Mouse (Mus musculus): ENCODE measurements around the gene Gm47995.

Gm47995 gene

GRCm38 (mm10) chr1:151223377-151223776 is 25.1 kb downstream of the Gm47995 start:
- no peak for TF ChIP-seq GATA4 (IDR thresholded peaks at IDR 0.05; ENCODE audit: insufficient replicate concordance, low read length)

- no peak for TF ChIP-seq GATA4 (IDR thresholded peaks at IDR 0.05; ENCODE audit: insufficient replicate concordance, low read length)
Measured at GRCm38 (mm10) chr1:151224536-151224935, 26.3 kb downstream of the Gm47995 start.

- no peak for TF ChIP-seq GATA4 (IDR thresholded peaks at IDR 0.05; ENCODE audit: insufficient replicate concordance, low read length)
Measured at GRCm38 (mm10) chr1:151227506-151227905, 29.3 kb downstream of the Gm47995 start.

- no peak for TF ChIP-seq GATA4 (IDR thresholded peaks at IDR 0.05; ENCODE audit: insufficient replicate concordance, low read length)
Measured at GRCm38 (mm10) chr1:151228320-151228989, 30.2 kb downstream of the Gm47995 start.

GRCm38 (mm10) chr1:151232346-151232745 is 34.1 kb downstream of the Gm47995 start:
- no peak for TF ChIP-seq GATA4 (IDR thresholded peaks at IDR 0.05; ENCODE audit: insufficient replicate concordance, low read length)

GRCm38 (mm10) chr1:151233756-151234155 is 35.5 kb downstream of the Gm47995 start:
- TF ChIP-seq GATA4 (IDR thresholded peaks at IDR 0.05; ENCODE audit: insufficient replicate concordance, low read length) = no peak

GRCm38 (mm10) chr1:151235574-151235973 is 37.3 kb downstream of the Gm47995 start:
- no peak for TF ChIP-seq GATA4 (IDR thresholded peaks at IDR 0.05; ENCODE audit: insufficient replicate concordance, low read length)

- TF ChIP-seq GATA4 (IDR thresholded peaks at IDR 0.05; ENCODE audit: insufficient replicate concordance, low read length) = no peak
Measured at GRCm38 (mm10) chr1:151236141-151236930, 38.1 kb downstream of the Gm47995 start.

- TF ChIP-seq GATA4 (IDR thresholded peaks at IDR 0.05; ENCODE audit: insufficient replicate concordance, low read length) = no peak
Measured at GRCm38 (mm10) chr1:151237780-151238179, 39.5 kb downstream of the Gm47995 start.

GRCm38 (mm10) chr1:151243332-151243731 is 45.1 kb downstream of the Gm47995 start:
- no peak for TF ChIP-seq GATA4 (IDR thresholded peaks at IDR 0.05; ENCODE audit: insufficient replicate concordance, low read length)

- peak; percentile 67; the same call in 1 of the 2 replicates for TF ChIP-seq GATA4 (IDR thresholded peaks at IDR 0.05; ENCODE audit: insufficient replicate concordance, low read length)
Measured at GRCm38 (mm10) chr1:151244013-151244412, 45.8 kb downstream of the Gm47995 start.

- no peak for TF ChIP-seq GATA4 (IDR thresholded peaks at IDR 0.05; ENCODE audit: insufficient replicate concordance, low read length)
Measured at GRCm38 (mm10) chr1:151244761-151245160, 46.5 kb downstream of the Gm47995 start.

- TF ChIP-seq GATA4 (IDR thresholded peaks at IDR 0.05; ENCODE audit: insufficient replicate concordance, low read length) = no peak
Measured at GRCm38 (mm10) chr1:151245165-151245564, 46.9 kb downstream of the Gm47995 start.

- TF ChIP-seq GATA4 (IDR thresholded peaks at IDR 0.05; ENCODE audit: insufficient replicate concordance, low read length) = no peak
Measured at GRCm38 (mm10) chr1:151245846-151246245, 47.6 kb downstream of the Gm47995 start.

Measured in liver, adult (tissue).